Mouse (Mus musculus) erythroblast, embryonic 14.5 days (primary cell): ENCODE measurements around the gene Oma1.

Experiments
- GATA1 ChIP-seq: IDR thresholded peaks from 2 replicates; pipeline ENCODE4 v1.6.1; 2012; ENCODE audit warnings: low read length, inconsistent platforms, mixed read lengths
- TAL1 ChIP-seq: IDR thresholded peaks from 3 replicates; pipeline ENCODE4 v1.6.1; 2012; ENCODE audit warnings: low read length, inconsistent platforms, mixed read lengths

- TF ChIP-seq GATA1 (no peak), TAL1 (no peak)
Measured at GRCm38 (mm10) chr4:103410217-103410799, 96.7 kb downstream of the Oma1 start.
